Mouse (Mus musculus) liver, adult 2 months (tissue): ENCODE data around the gene Cacna1i.

Experiments
- CTCF ChIP-seq: fragments of 200-500 bp; IDR thresholded peaks from 2 replicates; pipeline ENCODE4 v1.5.1; 2011; ENCODE audit warnings: low read depth, low read length, control low read depth
- POLR2A ChIP-seq: fragments of 200-500 bp; IDR thresholded peaks from 2 replicates; pipeline ENCODE4 v1.6.1; 2011; ENCODE audit warnings: low read length, control low read depth; ENCODE audit not compliant: insufficient read depth; ENCODE audit errors: extremely low read depth

- TF ChIP-seq CTCF (no peak), POLR2A (no peak)
Observed at GRCm38 (mm10) chr15:80261100-80261499, 25.9 kb upstream of the Cacna1i start.
